Mouse (Mus musculus) layer of hippocampus, adult 9-10 months (tissue): ENCODE results near the gene Gm17027.
"Not testable (repeated sequence)": the region's sequence is repeated elsewhere in the genome, so short reads cannot be mapped to it uniquely, and the experiment has no call there.

Experiments used
- DNase-seq: peaks from one replicate; pipeline ENCODE4 v3.0.0; 2022; ENCODE audit warnings: low spot score

The Gm17027 gene

GRCm38 (mm10) chr14:42162522-42162921 is at the start of gene Gm17027:
Gene Gm17027, minus strand, starts transcription at chr14:42162622.
- not testable (repeated sequence) for DNase-seq

DNA sequence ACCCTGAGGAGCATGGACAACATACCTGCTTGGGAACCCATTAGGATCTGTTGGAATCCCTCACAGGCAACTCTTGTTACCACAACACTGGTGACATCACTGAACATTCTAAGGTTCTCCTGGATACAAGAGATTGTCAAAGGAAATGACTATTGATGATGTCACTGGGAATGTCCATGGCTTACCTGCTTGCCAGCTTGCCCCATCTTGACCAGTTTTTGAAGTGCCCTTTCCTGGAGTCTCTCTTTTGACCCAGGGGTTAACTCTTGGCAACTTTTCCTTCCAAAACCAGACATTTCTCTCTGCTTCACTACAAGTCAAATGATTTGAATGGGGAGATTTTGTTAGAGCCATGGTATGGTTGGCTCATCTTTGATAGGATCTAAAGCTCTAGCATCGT is 28.3 kb upstream of the Gm17027 start, which contains the start of gene Gm3573:
Gm3573 (minus strand) TSS at position 101 of the 400 bp plus-strand sequence.
- not testable (repeated sequence) for DNase-seq

GRCm38 (mm10) chr14:42183936-42184335 is 21.5 kb upstream of the Gm17027 start:
- not testable (repeated sequence) for DNase-seq

- not testable (repeated sequence) for DNase-seq
Measured at GRCm38 (mm10) chr14:42134571-42134970, 27.9 kb downstream of the Gm17027 start.

GRCm38 (mm10) chr14:42133806-42134205 is 28.6 kb downstream of the Gm17027 start:
- DNase-seq = not testable (repeated sequence)

DNA sequence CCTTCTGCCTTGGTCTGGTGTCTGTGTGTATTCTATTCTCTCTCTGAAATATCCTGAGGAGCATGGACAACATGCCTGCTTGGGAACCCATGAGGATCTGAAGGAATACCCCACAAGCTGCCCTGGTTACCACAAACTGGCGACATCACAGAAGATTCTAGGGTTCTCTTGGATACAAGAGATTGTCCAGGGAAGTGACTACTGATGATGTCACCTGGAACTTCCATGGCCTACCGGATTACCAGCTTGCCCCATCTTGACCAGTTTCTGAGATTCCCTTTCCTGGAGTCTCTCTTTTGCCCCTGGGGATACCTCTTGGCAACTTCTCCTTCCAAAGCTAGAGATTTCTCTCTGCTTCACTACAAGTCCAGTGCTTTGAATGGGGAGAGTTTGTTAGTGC is 45.2 kb downstream of the Gm17027 start, which contains the start of gene Gm7951:
Gm7951 (minus strand) TSS at position 101 of the 400 bp plus-strand sequence.
- DNase-seq = not testable (repeated sequence)
